Mouse (Mus musculus) ES-Bruce4 (cell line): ENCODE measurements around the gene Gm11060.

Source experiments
- CTCF ChIP-seq: IDR thresholded peaks from one replicate; pipeline ENCODE4 v1.8.1; 2011; ENCODE audit warnings: low read depth, low read length
- EP300 ChIP-seq: IDR thresholded peaks from 2 replicates; pipeline ENCODE4 v1.6.1; 2011; ENCODE audit warnings: low read depth, low read length; ENCODE audit not compliant: insufficient read depth
- POLR2A ChIP-seq: IDR thresholded peaks from one replicate; pipeline ENCODE4 v1.8.1; 2011; ENCODE audit warnings: low read length; ENCODE audit not compliant: insufficient read depth

DNA sequence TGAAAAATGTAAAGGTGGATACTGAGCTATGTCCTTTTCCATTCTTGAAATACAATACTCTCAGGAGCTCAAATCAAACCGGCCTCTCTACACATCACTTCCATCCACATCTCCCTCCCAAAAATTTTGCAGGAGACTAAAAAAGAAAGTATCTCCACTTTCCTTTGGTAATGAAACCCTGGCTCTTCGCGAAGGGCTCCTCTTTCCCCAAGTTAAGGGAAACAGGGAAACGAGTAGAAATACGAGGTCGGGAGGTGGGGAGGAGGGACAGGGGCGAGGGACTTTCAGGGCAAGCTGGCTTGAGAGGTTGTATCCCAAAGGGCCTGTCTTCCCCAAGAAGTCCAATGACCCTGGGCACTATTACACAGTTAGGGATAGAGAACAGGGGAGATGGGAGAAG is 32.6 kb downstream of the Gm11060 start:
- TF ChIP-seq CTCF (no peak), POLR2A (no peak), EP300 (no peak)
